Mouse (Mus musculus): ENCODE results near the gene Ntng2.

DNA sequence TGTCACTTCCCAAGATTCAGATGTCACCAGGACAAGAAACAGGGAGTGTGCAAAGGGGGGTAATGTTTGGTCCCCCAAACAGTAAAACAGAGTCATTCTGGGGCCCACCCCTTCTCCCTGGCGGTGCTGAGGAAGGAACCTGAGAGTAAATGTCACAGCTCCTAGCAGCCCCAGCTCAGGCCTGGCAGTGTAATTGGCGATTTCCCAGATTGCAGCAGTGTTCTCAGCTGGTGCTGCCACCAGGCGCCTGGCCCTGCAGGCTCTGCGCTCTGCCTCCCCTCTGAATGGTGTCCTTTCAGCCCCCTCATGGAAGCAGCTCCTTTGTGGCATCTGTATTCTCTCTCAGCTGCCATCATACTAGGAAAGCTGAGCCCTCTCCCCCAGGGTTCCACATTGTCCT is 14.0 kb upstream of the Ntng2 start:
- TF ChIP-seq RCOR1 (conservative IDR thresholded peaks at IDR 0.05; ENCODE audit: low read depth, low read length) (no peak), MAX (IDR thresholded peaks at IDR 0.05; ENCODE audit: low read length) (no peak), USF1 (IDR thresholded peaks at IDR 0.05; ENCODE audit: low read depth, low read length) (no peak), GABPA (IDR thresholded peaks at IDR 0.05; ENCODE audit: insufficient replicate concordance, low read depth, low read length) (no peak), ETS1 (conservative IDR thresholded peaks at IDR 0.05; ENCODE audit: low read depth, low read length) (no peak), EP300 (IDR thresholded peaks at IDR 0.05; ENCODE audit: low read length) (no peak)

Measured in CH12.LX (cell line).